Mouse (Mus musculus): ENCODE measurements around the gene Rspry1. TPM values are rescaled to one million over a fixed set of nuclear protein-coding genes. Genes with fewer than 3 reads are reported as not detected.

Rspry1 gene
- polyA plus RNA-seq, 1 experiment from 2014 or later, result 54.4 TPM

DNA sequence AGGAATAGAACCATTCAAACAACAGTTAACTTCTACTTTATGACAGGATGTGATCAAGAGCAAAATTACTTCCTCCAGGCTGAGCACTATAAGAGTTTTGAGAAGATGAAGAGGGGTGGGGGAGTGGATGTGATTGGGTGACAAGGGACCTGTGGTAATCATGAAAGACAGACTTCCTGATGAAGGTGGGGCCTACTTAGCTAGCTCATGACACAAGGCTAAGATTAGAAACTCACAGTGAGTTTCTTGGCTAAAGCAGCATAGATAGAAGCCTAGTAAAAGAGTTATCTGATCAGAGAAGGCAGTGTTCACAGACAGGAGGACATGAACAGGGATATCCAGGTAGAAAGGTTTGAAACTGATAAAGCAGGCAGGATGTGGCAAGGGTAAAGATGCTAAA, 32.5 kb downstream of the Rspry1 start:
- ATAC-seq (ENCODE audit: low FRiP score, low TSS enrichment) (no peak), DNase-seq (no peak)
- H3K27ac ChIP-seq (replicated peaks; ENCODE audit: low read depth, low read length), result no peak overlapping the region
- H3K4me2 ChIP-seq (ENCODE audit: low read length), result no peak overlapping the region
- no peak overlapping the region for H3K9ac ChIP-seq (replicated peaks; ENCODE audit: low read length)
- H3K4me1 ChIP-seq (ENCODE audit: control insufficient read depth, insufficient read depth, low read length), result no peaks in the 10 kb centered on the region
- peaks cover 88% of the 10 kb centered on the region for H3K36me3 ChIP-seq (ENCODE audit: control insufficient read depth, insufficient read depth, low read length)
- H3K4me3 ChIP-seq (replicated peaks; ENCODE audit: low read depth, low read length), result no peak overlapping the region
- no peaks in the 10 kb centered on the region for H3K9me3 ChIP-seq (ENCODE audit: control insufficient read depth, low read length)
- H3K27me3 ChIP-seq (ENCODE audit: control insufficient read depth, insufficient read depth, low read length), result no peaks in the 10 kb centered on the region

GRCm38 (mm10) chr8:94641183-94641582, 39.4 kb downstream of the Rspry1 start:
- no peaks in the 10 kb centered on the region for H3K27me3 ChIP-seq (ENCODE audit: control insufficient read depth, insufficient read depth, low read length)
- no peak overlapping the region for H3K9ac ChIP-seq (replicated peaks; ENCODE audit: low read length)
- H3K4me2 ChIP-seq (ENCODE audit: low read length), result no peak overlapping the region
- H3K4me3 ChIP-seq (replicated peaks; ENCODE audit: low read depth, low read length), result no peak overlapping the region
- peaks cover 88% of the 10 kb centered on the region for H3K36me3 ChIP-seq (ENCODE audit: control insufficient read depth, insufficient read depth, low read length)
- no peaks in the 10 kb centered on the region for H3K4me1 ChIP-seq (ENCODE audit: control insufficient read depth, insufficient read depth, low read length)
- no peak for ATAC-seq (ENCODE audit: low FRiP score, low TSS enrichment)
- H3K27ac ChIP-seq (replicated peaks; ENCODE audit: low read depth, low read length), result no peak overlapping the region
- 91% methylated on average over 2 of the region's 2 CpGs for WGBS
- DNase-seq, result no peak
- H3K9me3 ChIP-seq (ENCODE audit: control insufficient read depth, low read length), result no peaks in the 10 kb centered on the region

DNA sequence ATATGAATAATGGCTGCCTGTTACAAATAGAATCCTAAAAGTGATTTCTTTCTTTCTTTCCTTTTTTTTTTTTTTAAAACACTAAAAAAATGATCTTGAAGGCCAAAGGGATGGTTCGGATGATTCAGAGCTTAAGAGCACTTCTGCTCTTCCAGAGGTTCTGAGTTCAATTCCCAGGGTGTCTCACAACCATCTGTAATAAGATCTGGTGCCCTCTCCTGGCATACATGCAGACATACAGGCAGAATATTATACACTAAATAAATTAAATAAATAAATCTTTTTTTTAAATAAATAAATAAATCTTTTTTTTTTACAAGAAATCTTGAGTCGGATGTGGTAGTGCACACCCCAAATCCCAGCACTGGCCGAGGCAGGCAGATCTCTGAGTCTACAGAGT, 40.2 kb downstream of the Rspry1 start:
- H3K36me3 ChIP-seq (ENCODE audit: control insufficient read depth, insufficient read depth, low read length), result peaks cover 88% of the 10 kb centered on the region
- no peak overlapping the region for H3K4me3 ChIP-seq (replicated peaks; ENCODE audit: low read depth, low read length)
- no peaks in the 10 kb centered on the region for H3K27me3 ChIP-seq (ENCODE audit: control insufficient read depth, insufficient read depth, low read length)
- WGBS, result 92% methylated on average over 3 of the region's 3 CpGs
- peak; percentile 4 for DNase-seq
- no peak for ATAC-seq (ENCODE audit: low FRiP score, low TSS enrichment)
- no peak overlapping the region for H3K4me2 ChIP-seq (ENCODE audit: low read length)
- no peak overlapping the region for H3K27ac ChIP-seq (replicated peaks; ENCODE audit: low read depth, low read length)
- H3K9ac ChIP-seq (replicated peaks; ENCODE audit: low read length), result no peak overlapping the region
- no peaks in the 10 kb centered on the region for H3K4me1 ChIP-seq (ENCODE audit: control insufficient read depth, insufficient read depth, low read length)
- no peaks in the 10 kb centered on the region for H3K9me3 ChIP-seq (ENCODE audit: control insufficient read depth, low read length)

DNA sequence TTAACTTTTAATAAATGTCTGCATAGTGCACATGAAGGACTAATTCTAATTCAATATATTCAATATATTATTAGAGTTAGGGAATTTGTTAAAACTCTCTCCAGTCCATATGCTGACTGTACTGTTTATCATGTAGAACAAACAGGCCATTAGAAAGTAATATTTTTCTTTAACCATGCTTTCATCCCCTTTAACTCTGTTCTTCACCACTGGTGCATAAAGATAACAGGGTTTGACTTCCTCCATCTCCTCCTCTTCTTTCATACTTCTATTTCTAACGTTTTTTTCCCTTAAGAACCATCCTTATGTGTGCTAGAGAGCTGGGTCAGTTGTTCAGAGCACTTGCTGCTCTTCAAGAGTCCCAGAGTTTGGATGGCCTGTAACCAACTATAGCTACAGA, 43.5 kb downstream of the Rspry1 start:
- Histone ChIP-seq H3K4me1 (ENCODE audit: control insufficient read depth, insufficient read depth, low read length) (no peaks in the 10 kb centered on the region), H3K9ac (replicated peaks; ENCODE audit: low read length) (no peak overlapping the region), H3K4me2 (ENCODE audit: low read length) (no peak overlapping the region), H3K9me3 (ENCODE audit: control insufficient read depth, low read length) (no peaks in the 10 kb centered on the region), H3K27me3 (ENCODE audit: control insufficient read depth, insufficient read depth, low read length) (no peaks in the 10 kb centered on the region), H3K27ac (replicated peaks; ENCODE audit: low read depth, low read length) (no peak overlapping the region), H3K36me3 (ENCODE audit: control insufficient read depth, insufficient read depth, low read length) (peaks cover 78% of the 10 kb centered on the region), H3K4me3 (replicated peaks; ENCODE audit: low read depth, low read length) (no peak overlapping the region)
- WGBS, result 70% methylated on average over 1 of the region's 1 CpGs
- DNase-seq (no peak), ATAC-seq (ENCODE audit: low FRiP score, low TSS enrichment) (no peak)

GRCm38 (mm10) chr8:94646165-94646564, 44.4 kb downstream of the Rspry1 start:
- H3K27ac ChIP-seq (replicated peaks; ENCODE audit: low read depth, low read length), result no peak overlapping the region
- no peaks in the 10 kb centered on the region for H3K9me3 ChIP-seq (ENCODE audit: control insufficient read depth, low read length)
- H3K36me3 ChIP-seq (ENCODE audit: control insufficient read depth, insufficient read depth, low read length), result peaks cover 76% of the 10 kb centered on the region
- H3K4me2 ChIP-seq (ENCODE audit: low read length), result no peak overlapping the region
- H3K4me1 ChIP-seq (ENCODE audit: control insufficient read depth, insufficient read depth, low read length), result no peaks in the 10 kb centered on the region
- no peak overlapping the region for H3K4me3 ChIP-seq (replicated peaks; ENCODE audit: low read depth, low read length)
- no peak for DNase-seq
- ATAC-seq (ENCODE audit: low FRiP score, low TSS enrichment), result no peak
- no peak overlapping the region for H3K9ac ChIP-seq (replicated peaks; ENCODE audit: low read length)
- H3K27me3 ChIP-seq (ENCODE audit: control insufficient read depth, insufficient read depth, low read length), result no peaks in the 10 kb centered on the region
- 95% methylated on average over 3 of the region's 3 CpGs for WGBS

GRCm38 (mm10) chr8:94649496-94649895, 47.8 kb downstream of the Rspry1 start:
- Histone ChIP-seq H3K36me3 (ENCODE audit: control insufficient read depth, insufficient read depth, low read length) (peaks cover 76% of the 10 kb centered on the region), H3K27me3 (ENCODE audit: control insufficient read depth, insufficient read depth, low read length) (no peaks in the 10 kb centered on the region), H3K4me1 (ENCODE audit: control insufficient read depth, insufficient read depth, low read length) (no peaks in the 10 kb centered on the region), H3K9me3 (ENCODE audit: control insufficient read depth, low read length) (no peaks in the 10 kb centered on the region), H3K9ac (replicated peaks; ENCODE audit: low read length) (no peak overlapping the region), H3K4me2 (ENCODE audit: low read length) (no peak overlapping the region), H3K4me3 (replicated peaks; ENCODE audit: low read depth, low read length) (no peak overlapping the region), H3K27ac (replicated peaks; ENCODE audit: low read depth, low read length) (no peak overlapping the region)
- WGBS, result 45% methylated on average over 3 of the region's 3 CpGs
- DNase-seq (no peak), ATAC-seq (ENCODE audit: low FRiP score, low TSS enrichment) (no peak)

- Histone ChIP-seq H3K27me3 (ENCODE audit: control insufficient read depth, insufficient read depth, low read length) (no peaks in the 10 kb centered on the region), H3K36me3 (ENCODE audit: control insufficient read depth, insufficient read depth, low read length) (peaks cover 77% of the 10 kb centered on the region), H3K9me3 (ENCODE audit: control insufficient read depth, low read length) (no peaks in the 10 kb centered on the region), H3K27ac (replicated peaks; ENCODE audit: low read depth, low read length) (no peak overlapping the region), H3K9ac (replicated peaks; ENCODE audit: low read length) (no peak overlapping the region), H3K4me2 (ENCODE audit: low read length) (no peak overlapping the region), H3K4me3 (replicated peaks; ENCODE audit: low read depth, low read length) (no peak overlapping the region), H3K4me1 (ENCODE audit: control insufficient read depth, insufficient read depth, low read length) (no peaks in the 10 kb centered on the region)
- no peak for ATAC-seq (ENCODE audit: low FRiP score, low TSS enrichment)
- 94% methylated on average over 3 of the region's 3 CpGs for WGBS
- DNase-seq, result no peak
These were observed 51.2 kb downstream of the Rspry1 start for GRCm38 (mm10) chr8:94652951-94653350.

DNA sequence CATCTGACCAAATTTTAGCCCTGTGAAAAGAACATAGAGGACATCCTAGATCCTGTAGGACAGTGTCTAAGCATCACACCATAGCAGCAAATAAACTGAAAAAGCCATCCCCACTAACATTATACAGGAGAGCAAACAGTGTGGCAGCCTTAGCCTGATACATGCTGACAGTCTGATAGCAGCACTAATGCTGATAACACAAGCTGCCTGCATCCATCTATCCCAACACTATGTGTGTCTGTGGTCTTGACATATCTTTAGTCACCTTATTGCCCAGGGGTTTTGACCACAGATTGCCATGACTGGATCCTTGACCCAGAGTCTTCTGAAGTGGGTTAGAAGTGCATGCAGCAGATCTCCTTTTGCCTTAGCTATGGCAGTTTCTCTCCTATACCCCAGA, 53.3 kb downstream of the Rspry1 start:
- ATAC-seq (ENCODE audit: low FRiP score, low TSS enrichment) (no peak), DNase-seq (no peak)
- no peak overlapping the region for H3K4me2 ChIP-seq (ENCODE audit: low read length)

DNA sequence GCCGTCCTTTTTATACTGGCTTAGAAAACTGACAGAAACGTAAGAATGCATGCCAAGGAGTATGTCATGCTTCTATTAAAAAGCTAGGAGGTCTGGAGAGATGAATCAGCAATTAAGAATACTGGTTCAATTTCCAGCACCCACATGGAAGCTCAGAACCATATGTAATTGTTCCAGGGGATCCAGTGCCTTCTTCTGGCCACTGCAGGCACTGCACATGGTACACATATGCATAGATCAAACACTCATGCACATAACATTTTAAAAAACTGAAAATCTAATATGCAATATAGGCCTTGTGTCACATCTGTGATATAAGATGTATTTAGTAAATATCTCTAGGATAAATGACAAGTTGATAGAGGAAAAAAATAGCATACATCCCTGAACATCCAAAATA, 56.3 kb downstream of the Rspry1 start:
- WGBS, result 88% methylated on average over 2 of the region's 2 CpGs
- H3K9me3 ChIP-seq (ENCODE audit: control insufficient read depth, low read length), result no peaks in the 10 kb centered on the region

More for the DNA sequence above, 53.3 kb downstream of the Rspry1 start:
- H3K27ac ChIP-seq (replicated peaks; ENCODE audit: low read depth, low read length), result no peak overlapping the region
- H3K4me1 ChIP-seq (ENCODE audit: control insufficient read depth, insufficient read depth, low read length), result no peaks in the 10 kb centered on the region
- no peaks in the 10 kb centered on the region for H3K9me3 ChIP-seq (ENCODE audit: control insufficient read depth, low read length)
- H3K36me3 ChIP-seq (ENCODE audit: control insufficient read depth, insufficient read depth, low read length), result peaks cover 76% of the 10 kb centered on the region
- H3K27me3 ChIP-seq (ENCODE audit: control insufficient read depth, insufficient read depth, low read length), result no peaks in the 10 kb centered on the region
- no peak overlapping the region for H3K4me3 ChIP-seq (replicated peaks; ENCODE audit: low read depth, low read length)
- no peak overlapping the region for H3K9ac ChIP-seq (replicated peaks; ENCODE audit: low read length)

More for the DNA sequence above, 56.3 kb downstream of the Rspry1 start:
- H3K27me3 ChIP-seq (ENCODE audit: control insufficient read depth, insufficient read depth, low read length), result no peaks in the 10 kb centered on the region
- no peak overlapping the region for H3K9ac ChIP-seq (replicated peaks; ENCODE audit: low read length)
- H3K4me2 ChIP-seq (ENCODE audit: low read length), result no peak overlapping the region
- ATAC-seq (ENCODE audit: low FRiP score, low TSS enrichment) (no peak), DNase-seq (no peak)
- H3K4me3 ChIP-seq (replicated peaks; ENCODE audit: low read depth, low read length), result no peak overlapping the region
- H3K27ac ChIP-seq (replicated peaks; ENCODE audit: low read depth, low read length), result no peak overlapping the region
- no peaks in the 10 kb centered on the region for H3K4me1 ChIP-seq (ENCODE audit: control insufficient read depth, insufficient read depth, low read length)
- peaks cover 56% of the 10 kb centered on the region for H3K36me3 ChIP-seq (ENCODE audit: control insufficient read depth, insufficient read depth, low read length)
